Mouse (Mus musculus) lung, adult 18-20 months (tissue): ENCODE measurements around the gene Dnah7c.
"Not testable (repeated sequence)": the region's sequence is repeated elsewhere in the genome, so short reads cannot be mapped to it uniquely, and the experiment has no call there.

Source experiments
- DNase-seq, 2 experiments: peaks; one replicate each; pipeline ENCODE4 v3.0.0; 2022; ENCODE audit warnings: mixed read lengths in 2 of 2

Gene Dnah7c

GRCm38 (mm10) chr1:46425137-46425925 lies at the start of gene Dnah7c:
Dnah7c (plus strand) TSS chr1:46425592.
- DNase-seq: no peak

GRCm38 (mm10) chr1:46380641-46381040 lies 44.8 kb upstream of the Dnah7c start:
- DNase-seq: not testable (repeated sequence)

GRCm38 (mm10) chr1:46394681-46395297 lies 30.6 kb upstream of the Dnah7c start:
- not testable (repeated sequence) for DNase-seq

GRCm38 (mm10) chr1:46408324-46409115 lies 16.9 kb upstream of the Dnah7c start:
- DNase-seq: peak; percentile 75 to 84

GRCm38 (mm10) chr1:46414798-46415197 lies 10.6 kb upstream of the Dnah7c start:
- not testable (repeated sequence) for DNase-seq

- DNase-seq: not testable (repeated sequence)
These were observed 8.4 kb upstream of the Dnah7c start for GRCm38 (mm10) chr1:46416946-46417345.

GRCm38 (mm10) chr1:46418966-46419365 lies 6.4 kb upstream of the Dnah7c start:
- DNase-seq: not testable (repeated sequence)

GRCm38 (mm10) chr1:46428401-46428800 lies 3.0 kb downstream of the Dnah7c start:
- no peak for DNase-seq

GRCm38 (mm10) chr1:46514671-46515070 lies 89.3 kb downstream of the Dnah7c start:
- not testable (repeated sequence) for DNase-seq

- no peak for DNase-seq
These were observed 95.6 kb downstream of the Dnah7c start for GRCm38 (mm10) chr1:46521032-46521431.

- not testable (repeated sequence) for DNase-seq
These were observed 101.1 kb downstream of the Dnah7c start for GRCm38 (mm10) chr1:46526537-46526936.

- DNase-seq: no peak
These were observed 119.5 kb downstream of the Dnah7c start for GRCm38 (mm10) chr1:46544812-46545421.

- no peak for DNase-seq
These were observed 155.0 kb downstream of the Dnah7c start for GRCm38 (mm10) chr1:46580385-46580784.

GRCm38 (mm10) chr1:46593826-46594225 lies 168.4 kb downstream of the Dnah7c start:
- DNase-seq: not testable (repeated sequence)

- DNase-seq: not testable (repeated sequence)
These were observed 171.0 kb downstream of the Dnah7c start for GRCm38 (mm10) chr1:46596343-46596742.

GRCm38 (mm10) chr1:46620331-46620730 lies 194.9 kb downstream of the Dnah7c start:
- DNase-seq: no peak

- not testable (repeated sequence) for DNase-seq
These were observed 200.5 kb downstream of the Dnah7c start for GRCm38 (mm10) chr1:46625914-46626313.

GRCm38 (mm10) chr1:46649821-46650220 lies 224.4 kb downstream of the Dnah7c start:
- DNase-seq: not testable (repeated sequence)

GRCm38 (mm10) chr1:46652721-46653120 lies 227.3 kb downstream of the Dnah7c start:
- DNase-seq: not testable (repeated sequence)

- not testable (repeated sequence) for DNase-seq
These were observed 299.4 kb downstream of the Dnah7c start for GRCm38 (mm10) chr1:46724810-46725209.

GRCm38 (mm10) chr1:46725266-46725665 lies 299.9 kb downstream of the Dnah7c start:
- DNase-seq: no peak

GRCm38 (mm10) chr1:46725719-46726118 lies 300.3 kb downstream of the Dnah7c start:
- not testable (repeated sequence) for DNase-seq

- not testable (repeated sequence) for DNase-seq
These were observed 304.3 kb downstream of the Dnah7c start for GRCm38 (mm10) chr1:46729731-46730130.
